Mouse (Mus musculus) liver, embryonic 11.5 days (tissue): ENCODE data around the gene Apba2. TPM values are rescaled to one million over a fixed set of nuclear protein-coding genes. Genes with fewer than 3 reads are reported as not detected.

Source experiments
- ATAC-seq: fragments of 200-750 bp; cut with Nextera tagmentation; replicated peaks from 2 replicates; pipeline ENCODE4 v1.8.0; 2017; ENCODE audit warnings: moderate number of reproducible peaks, mild to moderate bottlenecking, moderate TSS enrichment, moderate library complexity; ENCODE audit not compliant: low FRiP score
- DNase-seq: peaks from one replicate; pipeline ENCODE4 v3.0.0-alpha.2; 2017; ENCODE audit warnings: low spot score
- H3K27ac ChIP-seq: fragments of 300-500 bp; sonication (generic); 2 replicates; pipeline ENCODE4 v1.5.1; 2014; ENCODE audit warnings: mild to moderate bottlenecking, low read depth, low read length, control low read depth
- H3K27me3 ChIP-seq: fragments of 300-500 bp; sonication (generic); replicated peaks from 2 replicates; pipeline ENCODE4 v1.6.1; 2014; ENCODE audit warnings: low read length, mixed read lengths; ENCODE audit not compliant: control insufficient read depth, insufficient read depth
- H3K36me3 ChIP-seq: fragments of 300-500 bp; sonication (generic); 2 replicates; pipeline ENCODE4 v1.6.1; 2014; ENCODE audit warnings: mild to moderate bottlenecking, low read length, moderate library complexity, mixed read lengths; ENCODE audit not compliant: control insufficient read depth, insufficient read depth
- H3K4me1 ChIP-seq: fragments of 300-500 bp; sonication (generic); replicated peaks from 2 replicates; pipeline ENCODE4 v1.6.1; 2014; ENCODE audit warnings: low read length, mixed read lengths; ENCODE audit not compliant: control insufficient read depth, insufficient read depth
- H3K4me2 ChIP-seq: fragments of 300-500 bp; sonication (generic); 2 replicates; pipeline ENCODE4 v1.6.1; 2014; ENCODE audit warnings: mild to moderate bottlenecking, control low read depth, moderate library complexity
- H3K4me3 ChIP-seq: fragments of 300-500 bp; sonication (generic); 2 replicates; pipeline ENCODE4 v1.5.1; 2014; ENCODE audit warnings: low read depth, low read length, control low read depth
- H3K9ac ChIP-seq: fragments of 300-500 bp; sonication (generic); 2 replicates; pipeline ENCODE4 v1.6.1; 2014; ENCODE audit warnings: low read depth, low read length, control low read depth
- H3K9me3 ChIP-seq: fragments of 300-500 bp; sonication (generic); 2 replicates; pipeline ENCODE4 v1.6.1; 2016; ENCODE audit warnings: low read length, inconsistent platforms, mixed read lengths; ENCODE audit not compliant: control insufficient read depth
- whole genome bisulfite sequencing: fragments of 180-500 bp; shearing (Covaris S2); extraction: QIAGEN DNeasy Blood & Tissue Kit; methylation state at CpG from one replicate; pipeline ENCODE4 v1.1.7; 2014; 5-methylcytosine and 5-hydroxymethylcytosine counted together
- polyA plus RNA-seq: library from polyadenylated mRNA; unstranded; fragments of >200 nt; fragmentation: Nextera tagmentation; extraction: Ambion mirVana; gene quantifications from 2 replicates; pipeline ENCODE4 v1.2.1, GENCODE M21; 2014

The Apba2 gene
- polyA plus RNA-seq, 1 experiment from 2014 or later, result 0.96 TPM

DNA sequence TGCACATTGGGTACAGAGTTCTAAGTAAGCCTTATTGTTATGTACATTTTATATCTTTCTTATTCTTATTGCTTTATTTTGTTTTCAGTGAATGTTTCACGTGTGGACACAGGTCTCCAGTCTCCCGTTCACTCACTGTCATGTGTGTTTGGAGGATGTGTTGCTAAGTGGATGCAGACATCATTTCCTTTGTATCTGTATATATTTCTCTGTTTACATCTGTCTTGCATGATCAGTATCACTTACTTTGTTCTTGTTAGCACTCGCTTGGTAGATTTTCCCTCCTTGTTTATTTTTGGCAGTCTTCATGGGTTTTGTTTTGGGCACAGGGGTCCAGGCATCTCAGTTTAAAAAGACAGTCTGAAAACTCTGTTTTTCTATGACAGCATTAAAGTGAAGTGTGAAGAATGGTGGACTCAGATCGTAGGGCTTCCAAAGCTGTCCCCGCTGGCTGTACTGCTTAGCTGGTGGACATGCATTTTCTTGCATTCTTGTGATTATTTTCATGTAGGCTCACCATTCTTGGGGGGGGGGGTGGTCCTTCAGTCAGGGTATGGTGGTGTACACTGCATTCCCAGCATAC lies 164.3 kb downstream of the Apba2 start:
- Histone ChIP-seq H3K27me3 (no peaks in the 10 kb centered on the region), H3K27ac (no peak overlapping the region), H3K4me1 (no peaks in the 10 kb centered on the region), H3K9ac (no peak overlapping the region), H3K9me3 (no peaks in the 10 kb centered on the region), H3K4me3 (no peak overlapping the region), H3K36me3 (no peaks in the 10 kb centered on the region), H3K4me2 (no peak overlapping the region)
- ATAC-seq (no peak), DNase-seq (no peak)
- WGBS, result 80% methylated on average over 5 of the region's 5 CpGs

DNA sequence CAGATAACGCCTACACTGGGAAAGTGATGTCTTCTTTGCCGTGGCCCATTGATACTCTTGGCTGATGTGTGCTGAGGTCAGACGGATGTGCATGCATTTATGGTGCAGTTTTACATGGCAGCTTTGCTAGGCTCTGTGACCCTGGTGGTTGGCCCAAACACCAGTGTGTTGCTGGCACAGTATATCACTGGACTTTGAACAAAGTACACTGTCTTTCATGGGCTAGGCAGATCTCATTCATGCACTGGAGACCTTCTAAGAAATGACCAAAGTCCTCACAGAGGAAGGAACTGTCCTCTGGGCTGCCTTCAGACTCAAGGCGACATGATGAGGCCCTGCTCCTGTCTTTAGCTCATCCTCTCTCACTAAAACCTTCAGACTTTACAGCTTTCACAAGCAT lies 166.5 kb downstream of the Apba2 start:
- no peak for ATAC-seq

DNA sequence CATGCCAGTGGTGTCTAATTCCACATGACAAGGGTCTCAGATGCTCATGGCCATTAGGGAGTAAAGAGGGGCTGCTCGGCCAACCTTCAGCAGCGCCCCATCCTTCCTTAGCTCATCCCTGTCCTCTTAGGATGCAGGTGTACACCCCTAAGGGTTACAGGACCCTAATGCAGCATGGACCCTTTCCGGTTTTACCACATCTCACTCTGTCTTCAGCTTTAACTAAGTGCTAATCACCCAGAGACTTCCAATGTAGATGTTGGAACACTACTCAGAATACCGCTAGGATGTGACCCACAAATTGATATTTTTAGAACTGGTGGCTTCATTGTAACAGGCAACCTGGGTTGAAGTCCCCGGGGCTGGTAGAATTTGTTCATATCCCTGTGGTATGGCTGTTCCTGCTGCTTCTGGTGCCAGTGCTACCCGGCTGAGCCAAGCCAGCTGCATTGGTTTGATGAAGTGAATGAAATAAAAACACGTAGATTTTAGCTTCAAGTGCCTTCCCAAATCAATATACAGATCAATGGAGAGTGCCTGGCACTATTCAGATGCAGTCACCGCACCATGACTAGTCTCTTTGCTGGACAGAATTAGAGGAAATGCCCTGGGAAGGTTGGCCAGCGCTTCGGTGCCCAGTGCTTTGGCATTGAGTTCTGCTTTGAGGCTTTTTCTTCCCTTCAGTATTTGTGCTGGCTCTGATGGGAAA lies 178.4 kb downstream of the Apba2 start:
- no peaks in the 10 kb centered on the region for H3K36me3 ChIP-seq
- no peak overlapping the region for H3K27ac ChIP-seq
- no peak for ATAC-seq
- H3K4me2 ChIP-seq, result no peak overlapping the region
- DNase-seq, result no peak
- 80% methylated on average over 10 of the region's 10 CpGs for WGBS
- no peaks in the 10 kb centered on the region for H3K27me3 ChIP-seq
- no peak overlapping the region for H3K9ac ChIP-seq
- H3K4me3 ChIP-seq, result no peak overlapping the region
- no peaks in the 10 kb centered on the region for H3K4me1 ChIP-seq
- H3K9me3 ChIP-seq, result no peaks in the 10 kb centered on the region

More for the DNA sequence above, 166.5 kb downstream of the Apba2 start:
- H3K9ac ChIP-seq, result no peak overlapping the region
- no peaks in the 10 kb centered on the region for H3K27me3 ChIP-seq
- H3K36me3 ChIP-seq, result no peaks in the 10 kb centered on the region
- H3K4me2 ChIP-seq, result no peak overlapping the region
- no peaks in the 10 kb centered on the region for H3K9me3 ChIP-seq
- no peak overlapping the region for H3K4me3 ChIP-seq
- no peaks in the 10 kb centered on the region for H3K4me1 ChIP-seq
- no peak for DNase-seq
- whole genome bisulfite sequencing, result 81% methylated on average over 4 of the region's 4 CpGs
- no peak overlapping the region for H3K27ac ChIP-seq

DNA sequence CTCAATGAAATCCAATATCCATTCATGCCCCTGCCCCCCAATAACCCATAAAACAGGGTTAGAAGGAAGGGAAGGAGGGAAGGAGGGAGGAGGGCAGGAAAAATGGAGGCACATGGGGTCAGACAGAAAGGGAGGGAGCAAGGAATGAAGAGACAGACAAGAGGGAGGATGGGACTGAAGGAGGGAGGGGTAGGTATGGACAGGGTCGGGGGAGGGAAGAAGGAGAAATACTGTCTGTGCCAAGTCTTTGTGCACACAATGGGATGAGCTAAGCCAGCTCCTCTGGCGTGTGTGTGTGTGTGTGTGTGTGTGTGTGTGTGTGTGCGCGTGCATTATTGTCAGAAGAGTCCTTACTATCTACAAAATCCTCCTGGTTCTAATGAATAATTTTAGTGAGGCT lies 183.4 kb downstream of the Apba2 start:
- no peak overlapping the region for H3K27ac ChIP-seq
- H3K4me1 ChIP-seq, result no peaks in the 10 kb centered on the region
- H3K4me2 ChIP-seq, result no peak overlapping the region
- no peak overlapping the region for H3K4me3 ChIP-seq
- ATAC-seq (no peak), DNase-seq (no peak)
- no peaks in the 10 kb centered on the region for H3K27me3 ChIP-seq
- no peaks in the 10 kb centered on the region for H3K36me3 ChIP-seq
- H3K9me3 ChIP-seq, result no peaks in the 10 kb centered on the region; the same call in 1 of the 2 replicates
- 71% methylated on average over 4 of the region's 4 CpGs for WGBS
- no peak overlapping the region for H3K9ac ChIP-seq

- Histone ChIP-seq H3K4me1 (no peaks in the 10 kb centered on the region), H3K9ac (no peak overlapping the region), H3K27ac (no peak overlapping the region), H3K36me3 (no peaks in the 10 kb centered on the region), H3K4me3 (no peak overlapping the region), H3K27me3 (no peaks in the 10 kb centered on the region), H3K4me2 (no peak overlapping the region), H3K9me3 (no peaks in the 10 kb centered on the region; the same call in 1 of the 2 replicates)
- WGBS, result 72% methylated on average over 14 of the region's 14 CpGs
- DNase-seq, result no peak
- no peak for ATAC-seq
Measured at GRCm38 (mm10) chr7:64688115-64688817, 186.8 kb downstream of the Apba2 start.

DNA sequence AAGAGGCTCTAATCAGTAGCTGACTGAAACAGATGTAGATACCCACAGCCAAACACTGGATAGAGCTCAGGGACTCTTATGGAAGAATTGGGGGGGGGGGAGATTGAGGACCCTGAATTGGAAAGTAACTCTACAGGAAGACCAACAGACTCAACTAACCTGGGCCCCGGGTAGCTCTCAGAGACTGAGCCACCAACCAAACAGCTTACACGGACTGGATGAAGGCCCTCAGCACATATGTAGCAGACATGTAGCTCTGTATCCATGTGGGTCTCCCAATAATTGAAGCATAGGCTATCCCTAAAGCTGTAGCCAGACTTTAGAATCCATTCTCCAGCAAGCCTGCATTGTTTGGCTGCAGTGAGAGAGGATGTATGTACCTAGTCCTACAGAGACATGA lies 190.3 kb downstream of the Apba2 start:
- WGBS, result 90% methylated on average over 2 of the region's 2 CpGs
- H3K36me3 ChIP-seq, result no peaks in the 10 kb centered on the region
- DNase-seq (no peak), ATAC-seq (no peak)
- no peak overlapping the region for H3K9ac ChIP-seq
- no peaks in the 10 kb centered on the region for H3K27me3 ChIP-seq
- H3K9me3 ChIP-seq, result no peaks in the 10 kb centered on the region; the same call in 1 of the 2 replicates
- no peaks in the 10 kb centered on the region for H3K4me1 ChIP-seq
- H3K4me3 ChIP-seq, result no peak overlapping the region
- H3K4me2 ChIP-seq, result no peak overlapping the region
- H3K27ac ChIP-seq, result no peak overlapping the region

DNA sequence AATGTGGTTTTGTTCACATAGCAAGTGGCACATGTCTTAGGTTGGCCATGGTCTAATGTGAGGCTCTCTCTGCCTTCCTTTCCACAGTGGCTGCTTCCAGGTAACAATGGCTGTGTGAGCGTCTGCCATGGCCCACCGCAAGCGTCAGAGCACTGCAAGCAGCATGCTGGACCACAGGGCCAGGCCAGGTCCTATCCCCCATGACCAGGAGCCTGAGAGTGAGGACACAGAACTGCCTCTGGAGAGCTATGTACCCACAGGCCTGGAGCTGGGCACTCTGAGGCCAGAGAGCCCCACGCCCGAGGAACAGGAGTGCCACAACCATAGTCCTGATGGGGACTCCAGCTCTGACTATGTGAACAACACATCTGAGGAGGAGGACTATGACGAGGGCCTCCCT lies 193.4 kb downstream of the Apba2 start:
- Histone ChIP-seq H3K9me3 (no peaks in the 10 kb centered on the region), H3K36me3 (no peaks in the 10 kb centered on the region), H3K9ac (no peak overlapping the region), H3K4me3 (no peak overlapping the region), H3K27ac (no peak overlapping the region), H3K4me1 (no peaks in the 10 kb centered on the region), H3K4me2 (no peak overlapping the region), H3K27me3 (no peaks in the 10 kb centered on the region)
- WGBS, result 87% methylated on average over 6 of the region's 6 CpGs
- DNase-seq (no peak), ATAC-seq (no peak)

GRCm38 (mm10) chr7:64696521-64697281 lies 195.2 kb downstream of the Apba2 start:
- no peaks in the 10 kb centered on the region for H3K4me1 ChIP-seq
- 80% methylated on average over 14 of the region's 14 CpGs for WGBS
- H3K27ac ChIP-seq, result no peak overlapping the region
- no peak overlapping the region for H3K9ac ChIP-seq
- no peaks in the 10 kb centered on the region for H3K9me3 ChIP-seq
- no peaks in the 10 kb centered on the region for H3K27me3 ChIP-seq
- no peaks in the 10 kb centered on the region for H3K36me3 ChIP-seq
- ATAC-seq (no peak), DNase-seq (no peak)
- H3K4me3 ChIP-seq, result no peak overlapping the region
- no peak overlapping the region for H3K4me2 ChIP-seq
